Mouse (Mus musculus): ENCODE measurements around the gene Zfp541.

Zfp541 gene

DNA sequence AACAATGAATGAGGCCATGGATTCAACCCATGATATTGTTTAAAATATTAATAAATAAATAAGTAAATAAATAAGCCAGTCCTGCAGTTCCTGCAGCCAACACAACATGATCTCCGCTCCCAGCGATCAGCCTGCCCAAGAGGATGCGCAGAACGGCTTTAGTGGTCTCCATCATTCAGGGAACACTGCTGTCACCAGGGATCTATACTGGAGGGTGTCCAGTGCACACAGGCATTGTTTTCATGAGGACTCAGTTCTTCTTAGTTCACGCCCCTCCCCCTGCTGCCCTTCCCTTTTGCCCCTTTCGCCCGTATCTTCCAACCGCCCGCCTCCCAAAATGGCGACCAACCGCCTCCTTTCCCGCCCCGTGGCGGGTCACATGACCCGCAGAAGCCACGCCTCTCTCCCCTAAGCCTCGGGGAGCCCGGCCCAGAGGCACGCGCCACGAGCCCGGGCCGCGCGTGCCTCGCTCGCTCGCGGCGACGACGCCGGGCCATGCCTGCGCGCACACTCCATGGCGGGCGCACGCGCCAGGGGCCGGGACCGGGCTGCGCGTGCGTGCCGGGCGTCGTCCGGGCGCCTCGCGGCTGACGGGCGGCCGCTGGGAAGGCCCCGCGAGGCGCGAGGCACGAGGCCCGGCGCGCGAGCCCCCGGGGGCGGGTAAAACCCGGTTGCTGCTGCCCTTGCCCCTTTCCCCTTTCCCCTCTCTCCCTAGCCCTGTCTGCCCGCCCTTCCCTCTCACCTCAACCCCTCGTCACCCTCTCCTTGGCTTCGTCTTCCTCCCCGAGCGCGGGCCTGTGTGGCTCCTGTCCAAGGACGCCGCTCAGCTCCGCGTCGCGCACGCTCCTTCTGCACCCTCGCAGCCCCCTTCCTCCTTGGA, at the start of gene Zfp541:
Zfp541 (plus strand) TSS at position 596 of the 880 bp plus-strand sequence.
- DNase-seq (ENCODE audit: low spot score in 2 of 2), result no peak

DNA sequence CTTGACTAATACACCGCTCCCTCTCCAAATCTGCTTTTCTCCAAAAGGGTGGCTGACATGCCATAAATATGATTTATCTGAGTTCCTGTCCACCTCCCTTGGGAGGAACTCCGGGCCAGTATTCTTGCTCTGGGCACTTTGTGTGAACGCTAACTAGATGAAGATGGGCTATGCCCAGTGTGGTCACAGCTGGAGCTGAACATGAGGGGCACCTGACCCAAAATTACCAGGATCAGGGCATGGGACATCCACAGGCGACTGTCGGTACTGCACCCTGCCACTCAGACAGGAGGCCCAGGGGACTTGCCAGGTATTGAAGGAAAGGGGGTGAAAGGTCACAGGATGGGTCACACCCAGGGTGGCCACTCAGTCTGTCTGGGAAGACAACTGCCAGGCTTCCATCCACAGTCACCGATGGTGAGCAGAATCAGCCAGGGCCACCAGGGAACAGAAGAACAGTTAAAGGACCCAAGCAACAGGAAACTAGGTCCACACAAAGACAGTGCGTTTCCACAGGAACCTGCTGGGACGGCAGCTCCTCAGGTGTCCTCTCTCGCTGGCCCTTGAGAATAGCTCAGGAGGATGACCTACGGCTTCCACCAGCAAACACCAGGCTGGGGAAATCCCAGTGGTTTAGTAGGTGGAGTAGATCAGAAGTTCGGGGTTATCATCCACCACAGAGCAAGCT, 48.9 kb upstream of the Zfp541 start:
- DNase-seq (ENCODE audit: low spot score in 2 of 2), result no peak

GRCm38 (mm10) chr7:16013722-16014275, 47.8 kb upstream of the Zfp541 start:
- DNase-seq (ENCODE audit: low spot score in 2 of 2), result no peak

DNA sequence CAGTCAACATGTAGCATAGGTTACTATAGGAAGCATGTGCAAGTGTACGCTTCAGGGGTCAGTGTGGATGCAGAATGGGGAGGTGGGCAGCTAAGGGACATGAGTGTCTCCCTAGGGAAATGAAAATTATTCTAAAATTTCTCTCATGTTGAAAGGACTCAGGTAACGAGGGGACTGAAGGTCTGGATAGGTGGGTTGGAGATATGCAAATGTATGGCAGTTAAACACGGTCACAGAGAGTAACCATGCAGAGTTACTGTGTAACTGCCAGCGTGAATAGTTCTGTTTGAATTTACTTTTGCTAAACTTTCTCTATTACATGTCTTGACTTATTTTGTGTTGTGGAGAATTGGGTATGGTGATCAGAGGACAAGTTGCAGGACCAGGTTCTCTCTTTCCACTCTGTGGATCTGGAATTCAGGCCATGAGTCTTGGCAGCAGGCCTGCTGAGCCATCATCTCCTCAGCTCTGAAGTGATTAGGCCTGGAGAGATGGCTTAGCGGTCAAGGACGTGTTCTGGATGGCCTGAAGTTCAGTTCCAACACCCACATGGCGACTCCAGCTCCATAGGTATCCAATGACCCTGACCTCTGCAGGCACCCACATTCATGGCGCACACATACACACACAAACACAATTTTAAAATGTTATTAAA, 47.0 kb upstream of the Zfp541 start:
- DNase-seq (ENCODE audit: low spot score in 2 of 2), result no peak

- DNase-seq (ENCODE audit: low spot score in 2 of 2), result no peak
These were observed 46.2 kb upstream of the Zfp541 start for GRCm38 (mm10) chr7:16015384-16015783.

DNA sequence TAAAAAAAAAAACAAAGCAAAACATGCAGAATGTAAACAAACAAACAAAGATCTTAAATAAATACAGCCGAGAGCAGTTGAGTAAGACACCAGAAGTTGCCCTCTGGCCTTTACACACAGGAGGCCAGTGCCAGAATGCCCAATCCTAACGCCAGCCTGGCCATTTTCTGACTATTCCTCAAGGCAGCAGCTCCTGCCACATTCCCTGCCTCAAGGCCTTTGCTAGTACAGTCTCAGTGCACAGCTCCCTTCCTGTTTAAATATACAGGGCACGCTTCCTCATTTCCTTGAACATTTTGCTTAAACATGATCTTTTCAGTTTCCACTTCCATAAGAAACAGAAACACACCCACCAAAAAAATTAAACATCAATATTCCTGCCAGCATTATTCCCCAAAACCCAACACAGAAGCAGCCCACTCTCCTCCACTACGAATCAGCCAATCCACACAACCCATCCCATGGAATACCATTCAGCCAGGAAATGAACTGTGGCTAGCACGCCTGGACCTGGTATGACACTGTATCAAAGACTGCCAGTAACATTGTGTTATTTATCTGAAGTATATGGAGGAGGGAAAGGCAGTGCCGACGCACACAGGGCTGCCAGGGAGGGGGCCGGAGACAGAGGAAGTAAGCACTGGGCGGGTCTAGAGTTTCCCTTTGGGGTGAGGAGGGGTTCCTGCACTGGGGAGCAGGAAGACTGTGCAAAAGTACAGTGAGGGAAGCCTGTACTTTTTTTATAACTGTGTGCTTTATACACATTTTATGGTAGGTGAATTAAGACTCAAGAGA, 43.4 kb upstream of the Zfp541 start:
- no peak for DNase-seq (ENCODE audit: low spot score in 2 of 2)

GRCm38 (mm10) chr7:16019256-16020094, 42.1 kb upstream of the Zfp541 start:
- no peak for DNase-seq (ENCODE audit: low spot score in 2 of 2)

GRCm38 (mm10) chr7:16024603-16025222, 36.9 kb upstream of the Zfp541 start:
- DNase-seq (ENCODE audit: low spot score in 2 of 2), result no peak

- peak; percentile 63 to 68 for DNase-seq (ENCODE audit: low spot score in 2 of 2)
These were observed 33.3 kb upstream of the Zfp541 start for GRCm38 (mm10) chr7:16028102-16028927.

DNA sequence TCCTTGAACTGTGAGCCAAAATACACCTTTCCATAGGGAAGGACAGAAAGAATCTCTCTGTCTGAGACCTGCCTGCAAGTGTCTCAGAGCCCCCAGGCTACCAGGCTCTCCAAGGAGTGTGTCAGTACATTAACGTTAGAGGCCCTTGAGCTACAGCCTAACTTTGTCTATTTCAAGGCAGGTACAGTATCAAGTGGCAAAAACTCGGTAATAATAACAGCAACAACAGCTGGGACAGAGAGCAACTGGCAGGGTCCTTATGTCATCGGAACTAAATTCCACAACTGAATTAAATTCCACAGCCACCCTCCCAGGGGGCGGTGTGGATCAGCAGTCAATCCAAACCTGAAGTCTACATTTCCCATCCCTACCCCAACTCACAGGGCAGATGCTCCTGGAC, 30.5 kb upstream of the Zfp541 start:
- DNase-seq (ENCODE audit: low spot score in 2 of 2), result no peak

- no peak for DNase-seq (ENCODE audit: low spot score in 2 of 2)
These were observed 28.6 kb upstream of the Zfp541 start for GRCm38 (mm10) chr7:16033059-16033458.

DNA sequence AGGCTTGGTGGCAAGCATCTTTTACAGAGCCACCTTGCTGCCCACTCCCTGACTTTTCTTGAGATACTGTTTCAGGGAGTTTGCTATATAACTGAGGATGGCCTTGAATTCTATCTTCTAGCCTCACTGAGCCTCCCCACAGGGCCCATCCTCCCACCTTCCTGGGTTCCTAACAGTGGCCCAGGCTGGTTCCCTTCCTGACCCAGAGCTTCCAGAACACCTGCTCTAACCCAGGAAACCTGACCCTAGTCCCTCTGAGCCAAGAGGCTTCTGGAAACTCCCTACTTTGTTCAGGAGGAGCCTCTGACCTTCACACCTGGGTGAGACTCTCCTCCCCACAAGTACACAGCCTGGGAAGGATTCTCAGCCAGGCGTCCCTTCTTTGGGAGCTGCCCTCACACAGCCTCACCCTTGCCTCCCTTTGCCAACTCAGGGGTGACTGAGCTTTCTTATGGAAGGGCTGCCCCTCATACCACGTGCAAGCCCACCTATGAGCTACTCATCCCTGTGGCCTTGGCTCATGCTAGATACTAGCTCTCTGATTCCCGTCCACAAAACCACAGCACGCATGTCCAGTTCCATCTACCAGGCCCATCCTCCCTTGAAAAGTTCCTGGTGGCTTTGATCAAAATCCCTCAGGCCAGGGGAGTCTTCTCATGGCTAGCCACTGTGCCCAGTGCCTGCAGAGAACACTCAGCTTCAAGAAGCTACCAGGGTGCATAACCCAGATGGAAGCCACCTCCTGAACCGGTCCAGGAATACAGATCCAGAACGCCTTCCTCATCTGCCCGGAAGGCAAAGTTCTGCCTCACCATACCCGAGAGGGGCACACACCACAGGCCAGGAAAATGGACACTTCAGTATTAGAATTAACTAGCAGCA, 27.8 kb upstream of the Zfp541 start:
- no peak for DNase-seq (ENCODE audit: low spot score in 2 of 2)

- DNase-seq (ENCODE audit: low spot score in 2 of 2), result no peak
These were observed 24.6 kb upstream of the Zfp541 start for GRCm38 (mm10) chr7:16036972-16037371.

DNA sequence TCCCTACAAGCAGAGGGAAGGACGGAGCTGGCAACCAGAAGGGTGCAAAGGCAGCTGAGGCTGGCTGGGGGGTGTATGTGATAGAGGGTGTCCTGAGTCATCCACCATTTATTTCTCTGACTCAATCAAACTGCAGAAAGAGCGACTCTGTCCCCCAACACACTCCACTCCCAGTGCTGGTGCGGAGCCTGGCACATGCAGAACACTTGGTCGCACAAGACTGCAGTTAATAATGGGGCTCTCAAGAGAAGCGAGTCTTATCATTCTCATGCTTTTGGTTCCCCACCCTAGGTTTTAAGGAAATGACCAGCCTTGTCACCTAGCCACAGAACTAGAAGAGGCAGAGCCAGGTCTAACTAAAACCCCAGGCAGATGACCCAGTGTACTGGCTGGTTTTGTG, 22.3 kb upstream of the Zfp541 start:
- no peak for DNase-seq (ENCODE audit: low spot score in 2 of 2)

DNA sequence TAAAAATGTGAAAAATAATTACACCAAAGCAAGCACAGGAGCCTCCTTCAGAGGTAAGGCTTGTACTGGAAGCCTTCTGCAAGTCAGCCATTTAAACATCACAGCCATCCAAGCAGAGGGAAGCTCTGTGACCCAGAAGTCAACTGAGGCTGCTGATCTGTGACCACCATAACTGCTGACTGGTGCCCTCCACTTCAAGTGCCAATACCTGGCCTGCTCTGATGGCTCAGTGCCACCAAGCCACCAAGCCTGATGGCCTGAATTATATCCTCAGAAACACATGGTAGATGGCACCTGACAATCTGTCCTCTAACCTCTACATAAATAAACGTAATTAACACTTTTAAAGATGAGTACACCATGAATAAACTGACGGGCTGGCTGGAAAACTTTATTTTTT, 20.4 kb upstream of the Zfp541 start:
- DNase-seq (ENCODE audit: low spot score in 2 of 2), result no peak

DNA sequence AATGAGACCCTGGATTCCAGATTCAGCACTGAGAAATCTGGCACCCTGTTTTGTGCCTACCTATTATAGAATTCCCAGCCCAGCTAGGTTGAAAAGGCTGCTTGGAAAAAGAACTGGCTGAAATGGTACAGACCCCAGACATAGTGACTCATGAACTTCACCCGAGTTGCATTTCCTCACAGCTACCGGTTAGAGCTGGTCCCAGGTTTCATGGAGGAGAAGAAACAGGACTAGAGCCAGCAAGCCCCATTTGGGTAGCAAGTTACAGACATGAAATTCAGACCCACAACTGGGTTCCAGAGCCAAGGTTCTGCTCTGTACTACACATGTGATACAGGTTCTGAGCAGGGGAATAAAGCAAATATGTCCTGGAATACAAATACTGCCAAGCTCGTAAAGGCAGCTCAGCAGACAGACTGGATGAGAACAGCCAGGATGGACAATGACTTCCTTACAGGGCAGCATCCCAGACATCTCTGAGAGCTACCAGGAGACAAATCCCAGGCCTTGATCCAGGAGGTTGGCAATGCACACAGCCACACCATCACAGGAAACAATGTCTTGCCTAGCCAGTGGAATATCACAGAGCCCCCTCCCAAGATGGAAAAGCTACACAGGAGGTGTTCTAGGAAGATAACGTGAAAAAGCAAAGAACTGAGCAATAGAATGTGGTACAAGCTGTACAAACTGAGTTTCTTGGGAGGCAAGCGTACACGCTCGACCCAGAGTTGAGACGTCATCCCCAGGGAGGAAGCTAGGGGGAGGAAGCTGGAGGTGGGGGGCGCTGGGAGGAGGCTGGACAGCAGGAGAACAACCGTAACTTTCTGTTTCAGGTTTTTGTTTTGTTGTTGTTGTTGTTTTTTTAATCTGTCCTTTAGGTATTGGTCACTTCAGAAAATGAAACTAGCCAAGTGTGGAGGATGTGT, 18.5 kb upstream of the Zfp541 start:
- DNase-seq (ENCODE audit: low spot score in 2 of 2), result no peak

- DNase-seq (ENCODE audit: low spot score in 2 of 2), result no peak
These were observed 17.7 kb upstream of the Zfp541 start for GRCm38 (mm10) chr7:16043861-16044435.
